Mouse (Mus musculus) heart, adult 18-20 months (tissue): Measurements from ENCODE around the gene Olfr714. TPM values are rescaled to one million over a fixed set of nuclear protein-coding genes. Genes with fewer than 3 reads are reported as not detected.
"Not testable (repeated sequence)": the region's sequence is repeated elsewhere in the genome, so short reads cannot be mapped to it uniquely, and the experiment has no call there.

Source experiments
- DNase-seq, 2 experiments: peaks; one replicate each; pipeline ENCODE4 v3.0.0; 2021 to 2022; ENCODE audit warnings: mixed read lengths in 1 of 2
- long read RNA-seq, 2 experiments: library from polyadenylated mRNA; stranded (forward); transcript quantifications; one replicate each; pipeline ENCODE4 v2.0.0; 2021
- total RNA-seq, 2 experiments: library from RNA; stranded (reverse); gene quantifications; 2 replicates each; pipeline ENCODE4 v1.2.3; 2021

Gene Olfr714
- total RNA-seq, result not detected
- long read RNA-seq, experiment 1, result 0 reads
- long read RNA-seq, experiment 2, result 0 reads

DNA sequence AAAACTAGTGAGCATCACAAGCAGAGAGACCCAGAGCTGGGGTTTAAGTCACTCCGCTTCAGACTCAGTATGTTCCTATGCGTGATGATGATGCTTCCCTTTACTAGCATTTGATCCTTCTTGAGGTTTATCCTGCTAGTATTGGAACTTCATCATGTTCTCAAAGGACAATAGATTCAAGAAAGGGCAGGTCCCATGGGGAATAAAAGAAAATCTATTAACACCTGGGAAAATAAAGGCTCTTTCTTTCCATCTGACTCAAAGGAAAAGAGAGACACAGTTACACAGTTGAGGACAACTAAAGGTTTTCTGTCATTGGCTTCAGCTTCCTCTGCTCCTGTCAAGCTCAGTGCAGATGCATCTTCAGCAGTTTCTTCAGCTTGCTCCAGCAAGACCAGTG lies at the start of gene Olfr714:
Gene Olfr714 (plus strand): TSS at position 301 of the 400 bp plus-strand sequence.
- DNase-seq, result no peak

DNA sequence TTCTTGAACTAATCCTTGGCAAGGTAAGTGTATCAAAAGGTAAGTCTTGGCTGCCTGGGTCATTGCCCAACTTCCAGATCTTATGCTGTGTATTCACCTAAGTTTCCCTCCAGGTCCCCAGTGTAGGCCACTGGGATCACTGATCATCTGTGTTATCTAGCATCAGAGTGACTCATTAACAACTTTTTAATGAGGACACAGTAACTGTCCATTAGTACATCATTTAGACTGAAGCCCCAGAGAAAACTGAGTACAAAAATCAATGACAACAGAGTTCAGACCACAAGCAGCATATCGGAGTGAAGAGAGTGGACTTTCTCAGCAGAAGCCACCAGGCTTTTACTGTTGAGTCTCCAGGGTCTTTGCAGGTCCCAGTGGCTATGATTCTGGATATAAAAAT lies 39.9 kb upstream of the Olfr714 start, which contains the start of gene Olfr713:
Gene Olfr713 (plus strand): TSS at position 301 of the 400 bp plus-strand sequence.
- no peak for DNase-seq

- DNase-seq, result no peak
Observed at GRCm38 (mm10) chr7:107039934-107040563, 30.7 kb upstream of the Olfr714 start.

GRCm38 (mm10) chr7:107043136-107043535 lies 27.6 kb upstream of the Olfr714 start:
- DNase-seq, result no peak

DNA sequence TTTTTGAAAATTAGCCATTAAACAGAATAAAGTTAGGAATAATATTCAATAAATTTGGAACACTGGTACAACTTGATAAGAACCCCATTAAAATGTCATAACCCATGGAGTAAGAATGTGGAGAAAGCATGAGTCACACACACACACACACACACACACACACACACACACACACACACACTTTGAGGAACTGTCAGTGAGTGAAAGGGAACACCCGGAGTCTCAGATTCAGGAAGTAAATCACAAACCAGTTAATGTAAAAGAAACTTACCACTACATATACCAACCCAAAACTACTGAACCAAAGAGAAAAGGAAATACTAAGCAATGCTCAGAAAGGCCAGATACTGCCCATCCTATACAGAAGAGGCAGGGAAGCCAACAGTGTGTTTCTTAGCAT lies 26.4 kb upstream of the Olfr714 start:
- no peak for DNase-seq

GRCm38 (mm10) chr7:107045833-107046232 lies 24.9 kb upstream of the Olfr714 start:
- peak; percentile 16 to 57 for DNase-seq

- DNase-seq, result peak in 1 of 2 experiments; percentile 10
Observed at GRCm38 (mm10) chr7:107047578-107047977, 23.2 kb upstream of the Olfr714 start.

- DNase-seq, result no peak
Observed at GRCm38 (mm10) chr7:107092920-107093319, 22.1 kb downstream of the Olfr714 start, which contains the start of gene Olfr17. Gene Olfr17 (plus strand): TSS chr7:107093220.

DNA sequence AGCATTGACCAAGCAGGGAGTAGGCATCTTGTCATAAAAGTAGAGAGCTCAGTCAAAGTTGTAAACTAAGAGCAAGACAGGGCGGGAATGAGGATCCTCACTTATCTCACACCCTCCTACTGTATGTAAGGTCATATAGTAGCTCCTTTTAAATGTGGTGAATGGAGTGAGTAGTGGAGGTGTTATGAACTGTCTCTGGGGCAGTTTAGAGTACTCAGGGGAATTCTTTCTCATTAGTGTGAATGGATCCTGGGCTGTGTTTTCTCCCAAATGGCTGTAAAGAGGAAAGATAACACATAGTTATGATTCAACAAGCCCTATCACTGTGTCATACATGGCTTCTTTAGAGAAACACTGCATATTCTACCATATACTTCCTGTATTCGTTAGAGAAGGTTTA lies 39.5 kb downstream of the Olfr714 start, which contains the start of gene Olfr715b:
Gene Olfr715b (minus strand): TSS at position 101 of the 400 bp plus-strand sequence.
- DNase-seq, result not testable (repeated sequence)

Other genes starting within 250 kb of the Olfr714 start
- not detected for gene Olfr702, start 237.1 kb upstream of the Olfr714 start, total RNA-seq
- gene Olfr703, start 227.6 kb upstream of the Olfr714 start, total RNA-seq, result not detected
- gene Olfr704, start 207.8 kb upstream of the Olfr714 start, total RNA-seq, result not detected
- not detected for gene Olfr705, start 194.1 kb upstream of the Olfr714 start, total RNA-seq
- not detected for gene Olfr706, start 182.8 kb upstream of the Olfr714 start, total RNA-seq
- not detected for gene Olfr707, start 169.7 kb upstream of the Olfr714 start, total RNA-seq
- gene Olfr1532-ps1, start 163.0 kb upstream of the Olfr714 start, total RNA-seq, result not detected
- gene Olfr709-ps1, start 138.8 kb upstream of the Olfr714 start, total RNA-seq, result not detected
- gene Olfr710, start 122.7 kb upstream of the Olfr714 start, total RNA-seq, result not detected
- not detected for gene Olfr6, start 107.0 kb upstream of the Olfr714 start, total RNA-seq
- not detected for gene Olfr711, start 95.5 kb upstream of the Olfr714 start, total RNA-seq
- gene Olfr2, start 64.9 kb upstream of the Olfr714 start, total RNA-seq, result not detected
- gene Olfr713, start 39.8 kb upstream of the Olfr714 start, total RNA-seq, result not detected
- not detected for gene Olfr17, start 22.2 kb downstream of the Olfr714 start, total RNA-seq
- gene Olfr715b, start 39.4 kb downstream of the Olfr714 start, total RNA-seq, result not detected
- gene Olfr715, start 60.1 kb downstream of the Olfr714 start, total RNA-seq, result not detected
- gene Olfr716, start 67.3 kb downstream of the Olfr714 start, total RNA-seq, result not detected
- not detected for gene Nlrp14, start 96.0 kb downstream of the Olfr714 start, total RNA-seq
- not detected for gene Rbmxl2, start 138.5 kb downstream of the Olfr714 start, total RNA-seq